Mouse (Mus musculus) layer of hippocampus, adult 6 months (tissue): ENCODE results near the gene 1700047I17Rik2. TPM values are rescaled to one million over a fixed set of nuclear protein-coding genes. Genes with fewer than 3 reads are reported as not detected.

Experiments used
- long read RNA-seq, 2 experiments: library from polyadenylated mRNA; unstranded; transcript quantifications; one replicate each; pipeline ENCODE4 v2.0.0; 2019 to 2020
- polyA plus RNA-seq: library from polyadenylated mRNA; unstranded; fragments of <200 nt; fragmentation: Nextera tagmentation; gene quantifications from 2 replicates; pipeline ENCODE4 v1.2.3, GENCODE M21; 2021

The 1700047I17Rik2 gene
- not detected in 2 replicates for polyA plus RNA-seq
- long read RNA-seq, experiment 1, transcript 1700047I17Rik2-201 (5 exons, 3,863 nt): major isoform, 71 of 87 reads
- long read RNA-seq, experiment 1, partial matches to known transcripts: 4 of 87 reads
- long read RNA-seq, experiment 1, other reads (novel, unspliced or antisense): 12 of 87 reads
- long read RNA-seq, experiment 2, transcript 1700047I17Rik2-201 (5 exons, 3,863 nt): major isoform, 193 of 237 reads
- long read RNA-seq, experiment 2, partial matches to known transcripts: 0 of 237 reads
- long read RNA-seq, experiment 2, other reads (novel, unspliced or antisense): 44 of 237 reads

DNA sequence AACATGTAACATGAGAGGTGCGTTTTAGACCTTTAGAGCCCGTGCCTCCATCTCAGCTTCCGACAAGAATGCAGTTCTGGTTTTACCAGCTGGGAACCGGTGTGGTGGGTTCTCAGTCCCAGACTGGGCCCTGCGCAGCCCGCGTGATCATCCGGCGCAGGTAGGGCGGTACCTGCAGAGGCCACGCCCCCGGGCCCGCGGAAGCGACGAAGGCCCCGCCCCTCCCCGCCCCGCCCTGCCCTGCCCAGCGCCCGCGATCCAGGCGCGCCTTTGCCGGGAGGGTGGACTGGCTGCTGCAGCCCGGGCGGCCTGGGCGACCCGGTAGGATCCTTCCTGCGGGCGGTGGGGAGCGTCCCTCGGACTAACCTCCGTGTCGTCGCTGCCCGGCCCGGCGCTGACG lies at the start of gene 1700047I17Rik2:
Gene 1700047I17Rik2 (plus strand): TSS at position 287 of the 400 bp plus-strand sequence.

DNA sequence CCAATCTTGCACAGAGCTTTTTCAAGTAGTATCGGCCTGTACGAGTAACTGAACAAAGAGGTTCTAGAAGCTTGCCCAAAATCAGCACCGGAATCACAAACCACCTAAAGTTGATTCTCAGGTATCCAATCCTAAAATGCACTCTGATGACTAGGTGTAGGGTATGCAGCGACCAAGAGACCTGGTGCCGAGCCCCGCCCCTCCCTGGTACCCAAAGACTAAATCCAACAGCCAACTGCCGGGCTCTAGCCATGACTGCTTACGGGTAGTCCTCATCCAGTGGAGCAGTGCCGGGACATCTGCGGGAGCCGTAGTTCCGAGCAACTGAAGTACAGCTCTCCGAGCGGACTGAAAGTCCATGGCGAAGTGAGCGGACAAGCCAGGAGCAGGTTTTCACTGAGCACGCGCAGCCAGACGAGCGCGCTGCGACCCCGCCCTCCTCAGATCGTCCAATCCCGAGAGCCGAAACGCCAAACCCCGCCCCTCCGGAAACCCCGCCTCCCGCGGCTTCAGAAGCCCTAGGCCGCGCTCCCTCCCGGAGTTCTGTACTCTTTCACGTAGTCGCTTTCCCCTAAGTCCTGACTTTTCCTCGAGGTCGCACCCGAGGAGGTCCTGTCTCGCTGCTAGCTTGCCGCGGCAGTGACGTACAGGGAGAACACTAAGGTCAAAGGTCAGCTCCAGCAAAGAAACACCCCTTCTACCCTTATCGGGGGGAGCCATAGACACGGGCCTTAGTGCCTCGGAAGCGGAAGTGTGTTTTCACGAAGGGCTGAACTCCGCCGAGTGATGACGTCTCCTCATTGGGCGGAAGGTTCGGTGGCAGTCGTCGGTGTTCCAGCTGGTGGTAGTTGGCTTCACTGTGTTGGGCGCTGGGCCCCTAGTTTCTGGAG lies 44.6 kb upstream of the 1700047I17Rik2 start, which contains the start of gene Srp54b:
Gene Srp54b (plus strand): TSS at position 546 of the 890 bp plus-strand sequence.

GRCm38 (mm10) chr12:55229626-55230519 lies 30.5 kb downstream of the 1700047I17Rik2 start, which contains the start of gene Srp54c:
Gene Srp54c, plus strand, starts transcription at chr12:55230168.

Other genes starting within 250 kb of the 1700047I17Rik2 start
- gene Gm20403, start 213.1 kb upstream of the 1700047I17Rik2 start, polyA plus RNA-seq: not detected in 2 replicates
- gene Baz1a, start 185.2 kb upstream of the 1700047I17Rik2 start, polyA plus RNA-seq: 0.10 TPM in 2 replicates
- 10.2 and 11.3 TPM in 2 replicates for gene 2700097O09Rik, start 119.5 kb upstream of the 1700047I17Rik2 start, polyA plus RNA-seq
- 98.0 and 102 TPM in 2 replicates for gene Srp54a, start 119.3 kb upstream of the 1700047I17Rik2 start, polyA plus RNA-seq
- gene Fam177a, start 75.1 kb upstream of the 1700047I17Rik2 start, polyA plus RNA-seq: 37.7 and 43.5 TPM in 2 replicates
- gene Srp54b, start 44.5 kb upstream of the 1700047I17Rik2 start, polyA plus RNA-seq: 45.1 and 47.7 TPM in 2 replicates
- gene Srp54c, start 30.6 kb downstream of the 1700047I17Rik2 start, polyA plus RNA-seq: 63.1 and 63.3 TPM in 2 replicates
- gene 1110008L16Rik, start 100.0 kb downstream of the 1700047I17Rik2 start, polyA plus RNA-seq: 4.6 and 5.0 TPM in 2 replicates
- gene Ppp2r3c, start 103.4 kb downstream of the 1700047I17Rik2 start, polyA plus RNA-seq: 7.9 and 8.0 TPM in 2 replicates
- 268 and 292 TPM in 2 replicates for gene Psma6, start 184.6 kb downstream of the 1700047I17Rik2 start, polyA plus RNA-seq